ENCODE assay signal across 8 mouse cellular contexts in genomic region chr10:59942847-59943420, GRCm38 (mm10). TPM values are rescaled to one million over a fixed set of nuclear protein-coding genes. Genes with fewer than 3 reads are reported as not detected.
DNase-seq lines count a peak whose midpoint lies in the region; ATAC-seq and TF ChIP-seq lines count a peak whose summit lies in the region.

No protein-coding gene starts in this region.

- peak; percentile 51 for ATAC-seq in erythroid progenitor cell, adult 5-6 weeks (replicated peaks; ENCODE audit: low FRiP score, poor library complexity, severe bottlenecking)
- ATAC-seq in lung, embryonic 14.5 days (ENCODE audit: insufficient read depth), result peak; percentile 85
- no peak for ATAC-seq in activated CD4-positive, CD25-positive, alpha-beta regulatory T cell, adult 4 months

- H3K4me1 ChIP-seq in lung, embryonic 14.5 days (ENCODE audit: insufficient read depth), result peaks cover 12% of the 10 kb centered on the region; the same call in 1 of the 2 replicates

- TF ChIP-seq CTCF in lung, embryonic 14.5 days (IDR thresholded peaks at IDR 0.05; ENCODE audit: low read depth), result no peak

- intact Hi-C loops in heart, postnatal 10 days (cut with DNase I), result loop anchor here (2.0 kb wide), 1 partner anchor 18 kb away; no protein-coding TSS in a partner anchor

- H3K4me2 ChIP-seq in lung, embryonic 14.5 days, result peak overlapping the region; percentile 62

- H3K9me3 ChIP-seq in lung, embryonic 14.5 days (ENCODE audit: low read depth, low read length), result no peaks in the 10 kb centered on the region

- peak overlapping the region; percentile 20 for H3K4me3 ChIP-seq in lung, embryonic 14.5 days (ENCODE audit: low read depth, low read length)

- peak overlapping the region; percentile 45 for H3K9ac ChIP-seq in lung, embryonic 14.5 days

- WGBS in lung, embryonic 14.5 days, result 1% methylated on average over 16 of the region's 16 CpGs

- H3K27ac ChIP-seq in lung, embryonic 14.5 days (ENCODE audit: low read depth), result peak overlapping the region; percentile 92

- DNase-seq in MN1 (ENCODE audit: low spot score), result peak; percentile 89
- peak; percentile 86 for DNase-seq in brain, adult 2 months (ENCODE audit: low read depth, low spot score)
- DNase-seq in heart, postnatal 10 days, result peak; percentile 64 to 71
- peak; percentile 75 to 86 for DNase-seq in kidney, postnatal 4 days
- DNase-seq in lung, embryonic 14.5 days, result peak; percentile 76
- DNase-seq in right cerebral cortex, adult 2 months (ENCODE audit: low spot score in 2 of 2), result peak; percentile 69 to 84

- H3K36me3 ChIP-seq in lung, embryonic 14.5 days (ENCODE audit: insufficient read depth), result no peaks in the 10 kb centered on the region

- no peaks in the 10 kb centered on the region for H3K27me3 ChIP-seq in lung, embryonic 14.5 days (ENCODE audit: insufficient read depth, low read length)

RNA-seq across cellular contexts. Expression of gene Ddit4, which starts 8.7 kb away (rescaled TPM):
- total RNA-seq in erythroid progenitor cell, adult 5-6 weeks (2015; ENCODE audit: low replicate concordance), result 0.72 and 3.8 TPM in 2 replicates
- total RNA-seq in erythroid progenitor cell, adult 5-6 weeks (2017; ENCODE audit: low replicate concordance), result 1.9 TPM in 1 of 2 replicates, not detected in the other
- total RNA-seq in heart, postnatal 10 days (2021), result 100 to 1,000 TPM in 1 of 2 experiments, 10 to 100 TPM in 1; 65.8 to 116 TPM
- polyA plus RNA-seq in lung, embryonic 14.5 days (2014; fragmentation: Nextera tagmentation; extraction: Ambion mirVana), result 3.0 and 3.5 TPM in 2 replicates
- 10 to 100 TPM; 17.5 to 31.2 TPM for polyA plus RNA-seq in activated CD4-positive, CD25-positive, alpha-beta regulatory T cell, adult 4 months (2017; shearing (Covaris generic))

RNA-seq across cellular contexts. Expression of gene Ascc1, which starts 59.7 kb away (rescaled TPM):
- 11.3 and 21.6 TPM in 2 replicates for total RNA-seq in erythroid progenitor cell, adult 5-6 weeks (2015; ENCODE audit: low replicate concordance)
- 9.6 and 22.6 TPM in 2 replicates for total RNA-seq in erythroid progenitor cell, adult 5-6 weeks (2017; ENCODE audit: low replicate concordance)
- total RNA-seq in heart, postnatal 10 days (2021), result 10 to 100 TPM; 20.8 to 22.8 TPM
- polyA plus RNA-seq in lung, embryonic 14.5 days (2014; fragmentation: Nextera tagmentation; extraction: Ambion mirVana), result 34.7 and 35.3 TPM in 2 replicates
- 10 to 100 TPM; 49.6 to 50.2 TPM for polyA plus RNA-seq in activated CD4-positive, CD25-positive, alpha-beta regulatory T cell, adult 4 months (2017; shearing (Covaris generic))

Comparison
In these comparisons a context has a peak if more than half of its experiments do, and no peak if none do; other contexts are left out.
1. RNA of gene Ddit4, which starts 8.7 kb away (total RNA-seq): 65.8 to 116 TPM in heart, postnatal 10 days; 0.72 to 3.8 TPM in erythroid progenitor cell, adult 5-6 weeks; every median in the first group is over 10 times any median in the second.
2. Peak in every context shown above with its lines, with median percentiles within 50 percentile points of each other: DNase-seq.